Mouse (Mus musculus) bone marrow macrophage, adult 2 months (primary cell): ENCODE measurements around the gene P2rx1.

Experiments used
- CTCF ChIP-seq: IDR thresholded peaks from 2 replicates; pipeline ENCODE4 v1.5.1; 2012; ENCODE audit warnings: low read depth, mild to moderate bottlenecking, low read length, moderate library complexity
- POLR2A ChIP-seq: IDR thresholded peaks from 2 replicates; pipeline ENCODE4 v1.6.1; 2012; ENCODE audit warnings: mild to moderate bottlenecking, low read depth, low read length, borderline replicate concordance

- no peak for TF ChIP-seq POLR2A
- no peak for TF ChIP-seq CTCF
Observed at GRCm38 (mm10) chr11:72952697-72953096, 46.2 kb upstream of the P2rx1 start.
